Mouse (Mus musculus) right cerebral cortex, postnatal 14 days (tissue): ENCODE results near the gene Zbtb48.
"Not testable (repeated sequence)": the region's sequence is repeated elsewhere in the genome, so short reads cannot be mapped to it uniquely, and the experiment has no call there.

Experiments used
- DNase-seq: peaks from one replicate; pipeline ENCODE4 v3.0.0; 2022

Gene Zbtb48

DNA sequence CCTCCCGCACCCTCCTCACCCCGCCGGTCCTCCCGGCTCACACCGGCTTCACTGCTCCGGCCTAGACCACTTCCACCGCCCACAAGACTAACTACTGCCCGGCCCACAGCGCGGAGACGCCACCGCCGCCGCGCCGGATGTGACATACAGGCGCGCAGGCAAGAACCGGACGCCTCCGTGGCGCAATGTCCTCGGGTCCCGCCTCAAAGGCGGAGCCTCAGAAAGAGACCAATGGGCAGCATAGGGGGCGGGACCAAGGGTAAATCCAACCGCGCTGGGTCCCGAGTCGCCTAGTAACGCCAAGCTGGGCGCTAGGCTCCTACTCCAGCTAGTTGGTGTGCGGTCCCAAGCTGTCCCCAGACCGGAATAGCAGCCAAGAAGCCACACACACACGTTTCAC, at the start of gene Zbtb48:
Gene Zbtb48, minus strand, starts transcription at position 148 of the 400 bp plus-strand sequence.
- DNase-seq = peak; percentile 95

GRCm38 (mm10) chr4:152077191-152077590, 49.7 kb upstream of the Zbtb48 start:
- DNase-seq = no peak

- no peak for DNase-seq
Observed at GRCm38 (mm10) chr4:152074548-152074947, 47.1 kb upstream of the Zbtb48 start.

DNA sequence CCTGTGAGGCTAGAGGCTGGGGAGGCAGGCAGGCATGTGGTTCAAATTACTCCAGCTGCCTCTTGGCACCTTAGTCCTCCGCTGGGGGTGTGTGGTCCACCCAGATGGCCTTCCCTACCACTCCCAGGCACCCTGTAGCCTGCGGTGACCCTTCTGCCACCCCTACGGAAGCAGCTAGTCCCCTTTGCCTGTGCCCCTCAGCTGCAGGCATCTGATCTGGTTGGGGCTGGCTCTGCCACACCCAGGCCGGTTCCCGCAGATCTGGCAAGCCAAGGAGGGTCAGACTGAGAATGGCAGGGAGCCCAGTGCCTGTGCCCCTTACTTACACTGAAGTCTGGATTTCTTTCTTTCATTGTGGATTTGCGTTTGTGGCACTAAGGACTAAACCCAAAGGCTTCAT, 46.2 kb upstream of the Zbtb48 start:
- DNase-seq = no peak

- no peak for DNase-seq
Observed at GRCm38 (mm10) chr4:152072655-152073054, 45.2 kb upstream of the Zbtb48 start.

GRCm38 (mm10) chr4:152072121-152072601, 44.7 kb upstream of the Zbtb48 start, which contains the start of gene Plekhg5:
TSS of gene Plekhg5 (plus strand) at chr4:152072498.
- no peak for DNase-seq

- DNase-seq = no peak
Observed at GRCm38 (mm10) chr4:152070494-152071396, 43.3 kb upstream of the Zbtb48 start.

DNA sequence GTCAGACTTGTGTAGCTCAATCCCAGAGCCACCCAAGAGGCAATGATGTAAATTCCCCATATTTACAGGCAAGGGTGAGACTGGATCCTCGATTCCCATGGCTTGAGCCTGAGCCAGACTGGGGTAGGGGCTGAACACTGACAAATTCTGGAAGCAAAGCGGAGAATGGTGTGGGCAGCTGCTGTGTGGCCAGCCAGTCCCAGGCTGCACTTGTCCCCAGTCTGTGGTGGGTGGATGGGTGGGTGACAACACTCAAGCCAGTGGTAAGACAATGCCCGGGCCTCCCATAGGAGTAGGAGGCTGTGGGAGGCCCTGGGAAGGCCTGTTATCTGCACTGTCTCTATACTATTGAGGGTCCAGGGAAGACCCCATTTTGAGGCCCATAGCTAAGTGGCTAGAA, 41.8 kb upstream of the Zbtb48 start:
- no peak for DNase-seq

DNA sequence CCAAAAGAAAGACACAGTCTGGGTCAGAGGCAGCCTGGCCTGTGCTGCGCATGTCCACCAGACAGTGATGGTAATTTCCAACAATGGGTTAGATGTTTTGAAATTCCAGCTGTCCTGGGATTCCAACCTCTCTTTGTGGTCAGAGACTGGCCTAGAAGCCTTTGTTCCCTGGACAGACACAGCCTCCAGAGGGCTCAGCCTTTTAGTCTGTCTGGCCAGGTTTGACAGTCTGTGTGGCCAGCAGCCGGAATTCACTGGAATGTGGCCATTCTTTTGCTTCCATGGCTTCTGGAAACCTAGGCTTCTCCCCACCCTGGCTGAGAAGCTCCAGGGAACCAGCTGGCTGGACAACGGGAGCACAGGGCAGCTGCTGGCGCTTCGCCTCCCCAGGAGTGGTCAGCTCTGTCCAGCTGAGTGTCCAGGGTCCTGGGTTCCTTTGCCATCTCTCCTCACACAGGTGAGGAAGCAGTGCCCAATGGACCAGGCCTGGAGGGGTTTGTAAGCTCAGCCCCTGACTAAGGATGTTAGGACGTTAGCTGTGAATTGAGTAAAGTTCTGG, 40.8 kb upstream of the Zbtb48 start:
- DNase-seq = no peak

- DNase-seq = no peak
Observed at GRCm38 (mm10) chr4:152067280-152067679, 39.8 kb upstream of the Zbtb48 start.

GRCm38 (mm10) chr4:152062390-152063110, 35.1 kb upstream of the Zbtb48 start:
- no peak for DNase-seq

DNA sequence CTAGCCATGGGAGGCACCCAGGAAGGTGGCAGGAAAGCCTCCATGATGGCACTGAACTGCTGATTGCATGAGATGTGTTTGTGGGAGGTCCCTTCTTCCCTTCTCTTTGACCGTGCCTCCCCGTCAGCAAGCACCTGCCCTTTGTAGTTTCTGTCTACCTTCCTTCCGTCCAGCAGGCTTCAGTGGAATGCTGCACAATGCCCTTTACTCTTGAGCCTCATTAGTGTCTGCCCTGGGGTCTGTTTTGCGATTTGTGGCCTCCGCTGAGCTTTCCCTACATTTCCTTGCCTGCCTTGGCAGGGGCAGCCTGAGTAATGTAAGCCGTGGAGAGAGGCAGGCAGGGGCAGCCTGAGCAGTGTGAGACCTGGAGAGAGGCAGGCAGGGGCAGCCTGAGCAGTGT, 17.1 kb upstream of the Zbtb48 start:
- no peak for DNase-seq

GRCm38 (mm10) chr4:152043171-152043570, 15.7 kb upstream of the Zbtb48 start:
- DNase-seq = no peak

DNA sequence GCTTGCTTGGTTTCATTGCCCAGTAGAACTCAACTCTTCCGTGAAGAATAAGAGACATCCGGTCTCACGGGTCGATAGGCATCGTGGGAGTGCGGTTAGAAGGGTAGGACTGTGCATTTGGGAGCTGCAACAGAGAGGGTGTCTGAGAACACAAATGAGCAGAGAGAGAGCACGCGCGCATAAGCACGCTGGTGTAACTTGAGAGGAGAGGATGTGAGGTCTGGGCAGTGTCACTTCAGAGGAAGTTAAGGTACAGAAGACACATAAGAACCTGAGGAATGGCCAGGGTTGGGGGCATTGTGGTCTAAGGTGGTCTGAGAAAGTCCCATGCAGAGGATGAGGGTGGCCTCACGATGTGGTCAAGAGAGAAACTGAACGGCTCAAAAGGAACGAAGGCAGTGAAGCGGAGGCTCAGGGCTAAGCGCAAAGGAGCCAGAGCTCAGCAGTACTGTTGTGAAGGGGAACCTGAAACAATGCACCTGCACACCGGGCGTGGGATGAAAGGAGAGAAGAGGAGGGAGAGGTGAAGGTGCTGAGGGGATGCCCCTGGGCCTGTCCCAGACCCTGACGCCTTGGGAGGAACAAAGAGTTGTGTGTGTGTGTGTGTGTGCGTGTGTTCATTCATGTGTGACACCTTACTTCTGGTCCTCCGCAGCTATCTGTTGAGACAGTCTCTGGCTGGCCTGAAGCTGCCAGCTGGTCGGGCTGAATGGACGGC, 14.6 kb upstream of the Zbtb48 start:
- no peak for DNase-seq

- no peak for DNase-seq
Observed at GRCm38 (mm10) chr4:152039831-152040310, 12.4 kb upstream of the Zbtb48 start.

DNA sequence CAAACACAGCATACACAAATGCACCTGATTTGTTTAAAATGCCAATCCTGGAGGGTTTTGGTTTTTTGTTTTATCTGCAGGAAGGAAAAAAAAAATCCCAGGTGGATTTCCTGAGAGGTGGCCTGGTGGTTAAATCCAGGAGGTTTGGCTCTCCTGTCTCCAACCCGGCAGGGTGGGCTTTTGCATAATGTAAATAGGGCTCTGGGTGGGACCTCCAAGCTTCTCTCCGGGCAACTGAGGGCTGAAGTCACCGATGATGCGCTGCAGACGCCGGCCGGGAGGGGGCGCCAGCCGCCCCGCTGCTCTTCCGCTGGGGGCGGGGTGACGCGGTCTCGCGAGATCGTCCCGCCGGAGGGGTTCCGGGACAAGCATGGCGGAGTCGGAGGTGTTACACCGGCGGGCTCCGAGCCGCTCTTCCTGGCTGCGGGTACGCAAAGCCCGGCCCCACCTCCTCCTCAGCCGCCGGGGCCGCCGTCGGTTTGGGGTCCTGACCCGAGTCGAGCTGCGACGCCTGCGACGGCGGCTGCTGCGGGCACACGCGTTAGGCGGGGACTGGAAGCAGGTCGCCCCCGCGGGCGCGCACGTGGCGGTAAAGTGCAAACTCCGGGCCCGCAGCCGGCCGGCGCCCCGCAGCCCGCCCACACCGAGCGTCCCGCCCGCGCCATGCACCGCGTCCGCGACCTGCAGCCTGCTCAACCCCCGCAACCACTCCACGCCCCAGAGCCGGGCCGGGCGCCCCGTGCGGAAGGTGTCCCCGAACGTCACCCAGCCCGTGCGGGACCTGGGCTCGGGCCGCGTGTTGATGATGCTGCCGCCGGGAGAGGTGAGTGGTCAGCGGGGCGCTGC, 11.7 kb upstream of the Zbtb48 start, which contains the start of gene Nol9:
Gene Nol9, plus strand, starts transcription at position 337 of the 846 bp plus-strand sequence.
- peak; percentile 94 for DNase-seq

GRCm38 (mm10) chr4:152038225-152038984, 10.9 kb upstream of the Zbtb48 start, which contains the start of gene Tas1r1:
TSS of gene Tas1r1 (minus strand) at chr4:152038568.
- no peak for DNase-seq

- not testable (repeated sequence) for DNase-seq
Observed at GRCm38 (mm10) chr4:152036464-152036863, 9.0 kb upstream of the Zbtb48 start.

- no peak for DNase-seq
Observed at GRCm38 (mm10) chr4:152032922-152033321, 5.5 kb upstream of the Zbtb48 start.

DNA sequence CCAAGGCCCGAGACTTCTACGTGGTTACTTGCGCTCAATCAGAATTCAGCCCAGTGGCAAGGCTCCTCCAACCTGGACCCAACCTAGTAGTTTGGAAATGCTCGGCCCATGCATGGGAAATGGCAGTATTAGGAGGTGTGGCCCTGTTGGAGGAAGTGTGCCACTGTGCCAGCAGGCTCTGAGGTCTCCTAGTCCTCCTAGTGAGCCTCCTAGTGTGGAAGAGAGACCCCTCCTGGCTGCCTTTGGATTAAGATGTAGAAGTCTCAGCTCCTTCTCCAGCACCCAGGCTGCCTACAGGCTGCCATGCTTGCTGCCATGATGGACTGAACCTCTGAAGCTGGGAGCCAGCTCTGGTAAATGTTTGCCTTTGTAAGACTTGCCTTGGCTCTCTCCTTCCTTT, 2.5 kb upstream of the Zbtb48 start:
- DNase-seq = no peak

GRCm38 (mm10) chr4:152029087-152029486, 1.6 kb upstream of the Zbtb48 start:
- DNase-seq = no peak
